Mouse (Mus musculus) olfactory bulb, adult 2 months (tissue): ENCODE results near the gene Zfp322a.

Experiments
- CTCF ChIP-seq: fragments of 200-500 bp; IDR thresholded peaks from 2 replicates; pipeline ENCODE4 v1.5.1; 2012; ENCODE audit warnings: low read depth, mild to moderate bottlenecking, low read length, moderate library complexity; ENCODE audit not compliant: insufficient read depth
- POLR2A ChIP-seq: fragments of 200-500 bp; IDR thresholded peaks from 2 replicates; pipeline ENCODE4 v1.6.1; 2012; ENCODE audit warnings: mild to moderate bottlenecking, low read depth, low read length, moderate library complexity; ENCODE audit not compliant: insufficient read depth

DNA sequence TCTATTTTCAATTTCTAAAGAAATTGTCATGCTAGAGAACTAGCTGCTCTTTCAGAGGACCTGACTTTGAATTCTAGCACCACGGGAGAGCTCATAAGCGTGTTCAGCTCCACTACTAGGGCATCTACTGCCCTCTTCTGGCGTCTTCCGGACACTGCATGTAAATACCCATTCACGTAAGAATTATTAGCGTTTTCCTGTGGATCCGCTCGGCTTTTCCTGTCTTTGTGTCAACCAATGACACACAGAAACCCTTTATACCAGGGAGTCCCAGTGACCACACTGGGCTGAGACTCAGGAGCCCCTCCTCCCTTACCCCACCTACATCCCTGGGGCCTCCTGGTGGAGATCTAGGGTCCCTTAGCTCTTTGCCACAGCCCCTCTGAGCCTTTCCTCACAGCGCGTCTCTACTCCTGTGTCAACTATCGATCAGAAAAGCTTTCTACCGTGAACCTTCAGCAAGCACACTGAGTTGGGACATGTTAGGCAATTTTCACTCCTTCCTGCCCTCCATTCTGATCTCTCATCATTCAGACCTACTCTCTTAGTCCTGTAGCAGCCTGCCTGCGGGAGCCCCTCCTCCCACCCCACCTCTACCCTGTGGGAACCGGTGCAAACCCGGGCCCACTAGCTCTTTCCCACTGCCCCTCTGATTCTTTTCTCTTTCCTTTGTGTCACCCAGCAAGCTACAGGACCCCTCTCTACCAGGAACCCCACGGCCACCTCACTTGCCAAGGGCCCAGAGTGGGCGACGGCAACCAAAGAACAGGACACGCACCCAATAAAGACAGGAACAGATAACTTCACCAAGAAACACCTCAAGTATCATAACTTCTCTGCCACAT lies 32.9 kb upstream of the Zfp322a start:
- TF ChIP-seq CTCF: no peak
- TF ChIP-seq POLR2A: no peak
